Mouse (Mus musculus) heart, embryonic 13.5 days (tissue): ENCODE data around the gene Ndufaf3. TPM values are rescaled to one million over a fixed set of nuclear protein-coding genes. Genes with fewer than 3 reads are reported as not detected.

Source experiments
- ATAC-seq: fragments of 200-750 bp; cut with Nextera tagmentation; 2 replicates; pipeline ENCODE4 v1.8.0; 2017; ENCODE audit warnings: moderate TSS enrichment; ENCODE audit not compliant: insufficient number of reproducible peaks, low FRiP score, low TSS enrichment; ENCODE audit errors: extremely low read depth
- H3K27ac ChIP-seq: fragments of 300-500 bp; sonication (generic); replicated peaks from 2 replicates; pipeline ENCODE4 v1.5.1; 2015; ENCODE audit warnings: moderate library complexity, mild to moderate bottlenecking, inconsistent platforms
- H3K27me3 ChIP-seq: fragments of 300-500 bp; sonication (generic); replicated peaks from 2 replicates; pipeline ENCODE4 v1.6.1; 2015; ENCODE audit warnings: mild to moderate bottlenecking, inconsistent platforms
- H3K36me3 ChIP-seq: fragments of 300-500 bp; sonication (generic); 2 replicates; pipeline ENCODE4 v1.6.1; 2015; ENCODE audit warnings: mild to moderate bottlenecking, inconsistent platforms
- H3K4me1 ChIP-seq: fragments of 300-500 bp; sonication (generic); 2 replicates; pipeline ENCODE4 v1.6.1; 2015; ENCODE audit warnings: inconsistent platforms
- H3K4me2 ChIP-seq: fragments of 300-500 bp; sonication (generic); 2 replicates; pipeline ENCODE4 v1.6.1; 2015; ENCODE audit warnings: inconsistent platforms, mild to moderate bottlenecking, moderate library complexity
- H3K4me3 ChIP-seq: fragments of 300-500 bp; sonication (generic); 2 replicates; pipeline ENCODE4 v1.5.1; 2015; ENCODE audit warnings: moderate library complexity, mild to moderate bottlenecking, inconsistent platforms
- H3K9ac ChIP-seq: fragments of 300-500 bp; sonication (generic); 2 replicates; pipeline ENCODE4 v1.6.1; 2015; ENCODE audit warnings: inconsistent platforms, mild to moderate bottlenecking, moderate library complexity
- H3K9me3 ChIP-seq: fragments of 300-500 bp; sonication (generic); 2 replicates; pipeline ENCODE4 v1.6.1; 2016; ENCODE audit warnings: inconsistent platforms
- WGBS: fragments of 180-500 bp; shearing (Covaris S2); methylation state at CpG from one replicate; pipeline ENCODE4 v1.1.7; 2015; ENCODE audit warnings: mixed read lengths; 5-methylcytosine and 5-hydroxymethylcytosine counted together
- polyA plus RNA-seq: library from polyadenylated mRNA; unstranded; fragments of >200 nt; fragmentation: Nextera tagmentation; extraction: Ambion mirVana; gene quantifications from 2 replicates; pipeline ENCODE4 v1.2.1, GENCODE M21; 2015

Gene Ndufaf3
- polyA plus RNA-seq, 1 experiment from 2014 or later: 53.5 TPM

DNA sequence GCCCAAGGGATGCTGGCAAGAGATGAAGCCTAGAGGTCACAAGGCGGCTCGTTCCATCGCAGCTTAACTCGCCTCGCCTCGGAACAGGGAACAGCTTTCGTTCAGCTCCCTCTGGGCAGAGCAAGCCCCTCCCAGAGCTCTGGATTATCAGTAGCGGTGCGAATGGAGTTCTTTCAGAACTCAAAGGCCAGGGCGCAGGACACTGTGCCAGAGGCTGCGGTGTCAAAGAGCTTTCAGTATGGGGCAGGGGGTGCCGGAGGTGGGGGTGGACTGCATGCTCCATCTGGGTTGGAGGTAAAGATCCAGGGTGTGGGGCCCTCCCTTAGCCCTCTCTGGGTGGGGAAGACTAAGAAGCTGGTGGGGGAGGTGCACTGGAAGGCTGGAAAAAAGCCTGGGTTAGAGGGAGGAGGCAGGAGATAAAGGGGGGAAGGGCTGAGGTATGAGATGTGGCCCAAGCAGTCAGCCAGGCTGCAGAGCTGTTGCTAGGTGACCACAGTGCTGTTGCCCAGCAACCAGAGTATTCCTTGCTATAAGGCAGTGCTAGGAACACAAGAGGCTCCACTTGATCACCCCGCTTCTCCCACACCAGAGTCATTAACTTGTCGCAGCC lies 20.4 kb upstream of the Ndufaf3 start:
- 2% methylated on average over 14 of the region's 14 CpGs for WGBS
- H3K9me3 ChIP-seq: no peaks in the 10 kb centered on the region
- H3K4me2 ChIP-seq: peak overlapping the region; percentile 69
- H3K27ac ChIP-seq: peak overlapping the region; percentile 96
- peaks cover 51% of the 10 kb centered on the region for H3K4me1 ChIP-seq
- peak overlapping the region; percentile 72 for H3K9ac ChIP-seq
- ATAC-seq: peak; percentile 85
- H3K27me3 ChIP-seq: no peaks in the 10 kb centered on the region
- H3K4me3 ChIP-seq: peak overlapping the region; percentile 39
- peaks cover 6% of the 10 kb centered on the region for H3K36me3 ChIP-seq

DNA sequence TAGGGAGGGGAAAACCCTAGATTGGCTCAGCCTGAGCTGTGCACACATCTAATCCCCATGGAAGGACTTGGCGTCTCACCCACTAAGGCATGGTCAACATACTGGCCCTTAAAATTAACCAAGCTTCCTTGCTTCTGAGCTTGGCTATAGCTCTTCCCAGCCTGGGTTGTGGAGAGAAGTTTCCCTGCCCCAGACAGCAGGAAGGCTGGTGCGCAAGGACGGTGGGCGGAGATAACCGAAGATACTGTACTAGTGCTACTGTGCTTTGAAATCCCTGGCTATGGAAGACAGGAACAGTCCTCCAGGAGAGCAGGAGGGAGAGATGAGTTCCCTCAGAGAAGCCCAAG lies 12.1 kb upstream of the Ndufaf3 start:
- Histone ChIP-seq H3K9ac (peak overlapping the region; percentile 98), H3K27ac (peak overlapping the region; percentile 96), H3K4me2 (peak overlapping the region; percentile 78), H3K9me3 (no peaks in the 10 kb centered on the region), H3K4me1 (peaks cover 60% of the 10 kb centered on the region), H3K4me3 (peak overlapping the region; percentile 84), H3K36me3 (peaks cover 56% of the 10 kb centered on the region), H3K27me3 (no peaks in the 10 kb centered on the region)
- WGBS: 46% methylated on average over 5 of the region's 5 CpGs
- ATAC-seq: no peak

DNA sequence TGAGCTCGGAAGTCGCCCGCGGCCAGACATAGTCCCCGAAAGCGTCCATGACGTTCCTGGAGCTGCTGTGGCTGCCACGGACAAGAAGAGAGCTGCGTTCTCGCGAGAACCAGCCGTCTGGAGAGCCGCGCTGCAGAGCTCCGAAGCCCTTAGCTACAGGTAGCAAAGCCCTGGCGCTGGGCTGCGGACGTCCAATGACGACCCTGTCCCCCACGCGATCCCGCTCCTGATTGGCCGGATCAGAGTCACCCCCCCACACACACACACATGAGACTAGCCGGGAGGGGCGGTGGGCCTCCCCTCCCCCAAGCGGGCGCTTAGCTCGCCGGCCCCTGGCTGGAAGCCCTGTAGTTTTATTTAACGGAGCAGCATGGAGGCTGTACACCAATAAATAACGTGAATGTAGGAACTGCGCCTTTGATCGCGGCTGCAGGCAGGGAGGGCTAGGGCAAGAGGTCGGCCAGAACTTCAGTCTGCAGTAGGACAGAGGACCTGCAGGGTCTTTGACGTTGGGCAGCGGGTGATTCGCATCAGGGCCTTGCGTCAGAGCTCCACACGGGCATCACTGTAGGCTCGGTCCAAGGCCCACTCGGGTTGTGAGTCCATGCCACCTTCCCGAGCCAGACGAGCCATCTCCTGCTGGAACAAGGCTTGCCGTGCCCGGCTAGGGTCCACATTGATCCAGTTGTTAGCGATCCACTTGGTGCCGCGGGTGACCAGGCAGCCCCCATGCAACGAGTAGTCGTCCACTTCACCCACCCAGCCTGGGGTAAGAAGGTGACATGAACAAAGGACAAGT lies 11.5 kb upstream of the Ndufaf3 start, which contains the start of gene Wdr6:
TSS of gene Wdr6 (minus strand) at position 195 of the 799 bp plus-strand sequence.
- WGBS: 5% methylated on average over 51 of the region's 51 CpGs
- H3K4me1 ChIP-seq: peaks cover 63% of the 10 kb centered on the region
- peak within 1 kb of the TSS; percentile 98 for H3K9ac ChIP-seq
- no peaks in the 10 kb centered on the region for H3K27me3 ChIP-seq
- peak within 1 kb of the TSS; percentile 96 for H3K27ac ChIP-seq
- no peaks in the 10 kb centered on the region for H3K9me3 ChIP-seq
- peaks cover 62% of the 10 kb centered on the region for H3K36me3 ChIP-seq
- peak; percentile 92 for ATAC-seq
- peak within 1 kb of the TSS; percentile 84 for H3K4me3 ChIP-seq
- peak within 1 kb of the TSS; percentile 78 for H3K4me2 ChIP-seq

DNA sequence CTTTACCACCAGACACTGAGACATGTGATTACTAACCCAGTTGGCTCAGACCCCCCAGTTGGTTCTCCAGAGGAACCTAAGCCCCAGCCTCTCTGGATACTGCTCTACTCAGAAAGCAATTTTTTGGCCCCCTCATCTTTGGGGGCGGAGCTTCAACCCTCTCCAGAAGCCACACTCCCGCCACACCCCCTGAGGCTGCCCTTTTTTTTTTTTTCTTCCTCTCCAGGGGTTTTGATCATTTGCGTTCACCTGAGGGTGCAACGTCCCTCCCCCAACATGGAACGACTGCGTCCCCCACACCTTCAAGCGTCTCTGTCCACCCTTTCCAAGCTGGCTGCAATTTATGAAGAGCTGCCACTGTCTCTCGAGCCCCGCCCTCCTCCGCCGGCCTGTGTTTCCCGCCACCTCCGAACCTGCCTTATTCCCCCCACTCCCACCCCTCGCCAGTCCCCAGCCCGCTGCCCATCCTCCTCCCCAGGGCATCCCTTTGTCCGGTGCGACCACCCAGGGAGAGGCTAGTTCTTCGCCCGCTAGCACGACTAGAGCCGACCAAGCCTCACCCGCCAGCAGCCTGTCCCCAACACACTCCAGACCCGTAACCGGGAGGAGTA lies 10.8 kb upstream of the Ndufaf3 start:
- no peaks in the 10 kb centered on the region for H3K9me3 ChIP-seq
- H3K36me3 ChIP-seq: peaks cover 69% of the 10 kb centered on the region
- H3K27ac ChIP-seq: peak overlapping the region; percentile 96
- H3K4me1 ChIP-seq: peaks cover 59% of the 10 kb centered on the region
- ATAC-seq: no peak
- H3K4me3 ChIP-seq: peak overlapping the region; percentile 84
- no peaks in the 10 kb centered on the region for H3K27me3 ChIP-seq
- peak overlapping the region; percentile 98 for H3K9ac ChIP-seq
- under 1% methylated on average over 24 of the region's 24 CpGs for WGBS
- H3K4me2 ChIP-seq: peak overlapping the region; percentile 78

DNA sequence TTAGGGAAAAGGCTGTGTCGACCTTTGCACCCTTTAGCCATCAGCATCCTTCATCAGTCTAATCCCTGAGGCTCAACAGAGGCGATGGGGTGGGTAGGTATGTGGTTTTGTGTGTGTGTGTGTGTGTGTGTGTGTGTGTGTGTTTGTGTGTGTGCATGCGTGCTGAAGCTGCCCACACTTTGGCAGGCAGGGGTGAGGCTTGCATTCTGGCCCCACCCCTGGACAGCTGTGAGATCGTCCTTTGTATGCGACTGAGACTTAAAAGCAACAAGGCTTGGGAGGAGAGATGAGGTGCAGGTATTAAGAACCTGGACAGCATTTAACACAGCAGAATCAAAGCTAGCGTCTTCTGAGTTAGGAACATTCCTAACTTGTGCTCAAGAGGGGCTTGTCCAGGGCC lies 9.8 kb upstream of the Ndufaf3 start:
- Histone ChIP-seq H3K36me3 (peaks cover 69% of the 10 kb centered on the region), H3K4me2 (peak overlapping the region; percentile 78), H3K4me1 (peaks cover 56% of the 10 kb centered on the region), H3K9ac (peak overlapping the region; percentile 98), H3K4me3 (peak overlapping the region; percentile 84), H3K27ac (no peak overlapping the region), H3K27me3 (no peaks in the 10 kb centered on the region), H3K9me3 (no peaks in the 10 kb centered on the region)
- ATAC-seq: no peak
- WGBS: 56% methylated on average over 6 of the region's 6 CpGs

DNA sequence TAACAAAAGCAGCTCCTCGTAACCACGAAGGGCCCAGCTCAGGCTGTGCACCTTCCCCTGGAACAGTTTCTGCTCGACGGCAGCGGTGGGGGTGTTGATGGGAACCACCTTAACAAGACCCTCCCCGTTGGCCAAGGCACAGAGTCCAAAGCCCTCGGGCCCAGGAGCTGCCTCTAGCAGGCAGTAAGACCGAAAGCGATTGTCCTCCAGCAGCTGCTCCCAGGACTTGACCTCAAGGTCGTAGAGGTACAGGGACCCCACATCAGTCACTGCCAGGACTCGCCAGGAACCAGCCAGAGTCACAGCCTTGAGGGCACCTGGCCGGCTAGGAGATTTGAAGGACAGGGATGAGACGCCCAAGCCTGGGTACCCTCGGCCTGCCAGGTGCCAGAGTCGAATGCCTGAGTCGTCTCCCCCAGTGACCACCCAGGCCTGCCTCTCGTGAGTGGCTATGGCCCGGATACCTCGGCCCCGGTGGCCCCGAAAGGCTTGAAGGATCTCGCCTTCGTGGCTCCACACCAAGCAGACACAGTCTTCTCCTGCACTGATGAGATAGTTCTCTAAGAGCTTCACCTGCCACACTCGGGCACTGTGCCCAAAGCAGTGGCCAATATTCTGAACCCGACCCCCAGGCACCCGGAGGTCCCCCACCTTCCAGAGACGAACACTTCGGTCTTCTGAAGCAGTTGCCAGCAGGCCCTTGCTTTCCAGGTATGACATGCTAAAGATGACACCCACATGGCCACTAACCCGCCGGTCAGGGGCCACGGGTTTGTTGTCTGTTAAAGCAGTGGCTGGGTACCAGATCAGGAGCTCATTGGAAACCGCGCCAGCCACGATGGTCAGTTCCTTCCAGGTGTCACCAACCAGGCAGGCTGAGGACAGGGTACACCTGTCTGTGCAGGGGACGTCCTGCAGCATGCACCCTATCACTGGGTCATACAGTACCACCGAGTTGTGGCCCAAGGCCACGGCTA lies 8.4 kb upstream of the Ndufaf3 start:
- peaks cover 69% of the 10 kb centered on the region for H3K36me3 ChIP-seq
- ATAC-seq: no peak
- no peak overlapping the region for H3K27ac ChIP-seq
- H3K9me3 ChIP-seq: no peaks in the 10 kb centered on the region
- peaks cover 60% of the 10 kb centered on the region for H3K4me1 ChIP-seq
- H3K4me2 ChIP-seq: no peak overlapping the region
- no peaks in the 10 kb centered on the region for H3K27me3 ChIP-seq
- H3K4me3 ChIP-seq: no peak overlapping the region
- 82% methylated on average over 37 of the region's 37 CpGs for WGBS
- H3K9ac ChIP-seq: 0 out of 2 replicates have a peak overlapping the region, but pooled peaks have one; percentile 30

DNA sequence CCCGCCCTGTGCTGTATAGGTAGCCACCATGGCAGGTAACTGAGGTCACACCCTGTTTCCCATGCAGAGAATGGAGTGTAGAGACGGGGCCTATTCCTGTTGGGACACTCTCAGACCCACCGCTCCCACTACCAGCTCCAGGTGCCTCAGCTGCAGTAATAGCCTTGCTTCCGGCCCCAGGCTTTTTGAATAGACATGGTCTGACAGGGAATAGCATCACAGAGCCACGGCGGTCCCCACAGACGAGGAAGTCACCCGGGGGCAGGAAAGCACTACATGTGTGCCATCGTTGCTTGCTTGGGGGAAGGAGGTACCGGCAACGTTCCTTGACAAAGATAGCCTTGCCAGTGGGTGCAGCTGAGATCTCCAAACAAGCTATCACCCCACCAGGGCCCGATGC lies 7.7 kb upstream of the Ndufaf3 start:
- no peak overlapping the region for H3K4me3 ChIP-seq
- H3K27ac ChIP-seq: no peak overlapping the region
- H3K36me3 ChIP-seq: peaks cover 63% of the 10 kb centered on the region
- no peaks in the 10 kb centered on the region for H3K27me3 ChIP-seq
- H3K9ac ChIP-seq: 0 out of 2 replicates have a peak overlapping the region, but pooled peaks have one; percentile 30
- H3K9me3 ChIP-seq: no peaks in the 10 kb centered on the region
- H3K4me2 ChIP-seq: no peak overlapping the region
- peaks cover 66% of the 10 kb centered on the region for H3K4me1 ChIP-seq
- 85% methylated on average over 12 of the region's 12 CpGs for WGBS
- ATAC-seq: no peak

DNA sequence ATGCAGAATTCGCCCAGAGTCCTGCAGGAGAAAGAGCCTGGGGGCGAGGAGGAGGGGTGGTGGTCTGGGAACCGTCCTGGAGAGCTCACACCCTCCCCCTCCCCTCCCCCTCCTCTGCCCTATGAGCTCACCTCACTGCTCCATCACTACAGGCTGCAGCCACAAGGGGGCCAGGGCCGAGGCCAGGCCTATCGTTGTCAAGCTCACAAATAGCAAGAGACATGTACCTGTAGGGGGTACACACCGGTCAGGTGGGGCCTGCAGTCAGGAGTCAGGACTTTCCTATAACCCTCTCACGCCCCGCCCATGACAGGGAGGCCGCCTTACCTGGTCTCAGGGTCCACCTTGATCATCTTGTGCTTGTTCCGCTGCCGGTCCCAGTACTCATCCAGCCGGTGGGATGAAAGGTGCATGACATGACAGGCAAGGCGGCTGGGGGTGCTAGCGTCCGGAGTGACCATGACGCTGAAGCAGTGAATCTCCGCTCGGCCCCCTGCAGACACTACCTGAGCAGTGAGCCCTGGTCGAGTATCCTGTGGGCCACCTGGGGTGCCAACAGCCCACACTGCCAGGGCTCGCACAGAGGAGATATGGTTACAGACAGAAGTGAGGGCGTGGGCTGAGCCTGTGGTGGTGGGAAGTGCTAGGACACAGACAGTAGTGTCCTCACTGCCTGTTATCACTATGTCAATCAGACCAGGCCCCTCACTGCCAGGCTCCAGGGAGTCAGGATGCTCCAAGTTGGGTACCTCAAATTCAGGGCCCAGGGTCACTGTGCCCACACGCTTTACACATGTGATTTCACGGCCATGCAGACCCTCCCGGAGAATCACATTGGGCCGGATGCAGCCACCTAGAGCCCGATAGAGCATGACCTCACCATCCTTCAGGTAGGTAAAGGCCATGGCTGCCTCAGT lies 6.8 kb upstream of the Ndufaf3 start:
- no peak overlapping the region for H3K27ac ChIP-seq
- 0 out of 2 replicates have a peak overlapping the region, but pooled peaks have one; percentile 3 for H3K9ac ChIP-seq
- H3K4me3 ChIP-seq: no peak overlapping the region
- no peak for ATAC-seq
- no peak overlapping the region for H3K4me2 ChIP-seq
- no peaks in the 10 kb centered on the region for H3K9me3 ChIP-seq
- 52% methylated on average over 26 of the region's 26 CpGs for WGBS
- H3K27me3 ChIP-seq: no peaks in the 10 kb centered on the region
- peaks cover 63% of the 10 kb centered on the region for H3K4me1 ChIP-seq
- H3K36me3 ChIP-seq: peaks cover 63% of the 10 kb centered on the region

DNA sequence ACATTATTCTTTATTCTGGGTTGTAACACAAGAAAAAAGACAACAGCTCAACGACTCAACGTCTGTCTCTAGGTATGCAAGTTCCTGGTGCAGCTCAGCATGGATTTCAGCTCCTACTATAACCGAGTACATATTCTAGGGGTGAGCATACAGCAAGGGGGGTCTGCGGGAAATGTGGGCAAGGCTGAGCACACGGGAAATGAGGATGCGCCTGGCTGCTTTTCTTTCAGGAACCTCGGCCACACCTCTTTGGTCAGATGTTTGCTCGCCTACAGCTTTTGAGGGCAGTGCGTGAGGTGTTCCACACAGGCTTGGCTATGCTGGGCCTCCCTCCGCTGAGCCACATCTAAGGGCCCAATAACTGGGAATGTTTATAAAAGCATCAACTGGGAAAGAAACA lies 5.1 kb upstream of the Ndufaf3 start:
- Histone ChIP-seq H3K4me1 (peaks cover 69% of the 10 kb centered on the region), H3K4me3 (no peak overlapping the region), H3K9me3 (no peaks in the 10 kb centered on the region), H3K27me3 (no peaks in the 10 kb centered on the region), H3K4me2 (no peak overlapping the region), H3K27ac (no peak overlapping the region), H3K36me3 (peaks cover 63% of the 10 kb centered on the region), H3K9ac (no peak overlapping the region)
- ATAC-seq: no peak
- 87% methylated on average over 10 of the region's 10 CpGs for WGBS

DNA sequence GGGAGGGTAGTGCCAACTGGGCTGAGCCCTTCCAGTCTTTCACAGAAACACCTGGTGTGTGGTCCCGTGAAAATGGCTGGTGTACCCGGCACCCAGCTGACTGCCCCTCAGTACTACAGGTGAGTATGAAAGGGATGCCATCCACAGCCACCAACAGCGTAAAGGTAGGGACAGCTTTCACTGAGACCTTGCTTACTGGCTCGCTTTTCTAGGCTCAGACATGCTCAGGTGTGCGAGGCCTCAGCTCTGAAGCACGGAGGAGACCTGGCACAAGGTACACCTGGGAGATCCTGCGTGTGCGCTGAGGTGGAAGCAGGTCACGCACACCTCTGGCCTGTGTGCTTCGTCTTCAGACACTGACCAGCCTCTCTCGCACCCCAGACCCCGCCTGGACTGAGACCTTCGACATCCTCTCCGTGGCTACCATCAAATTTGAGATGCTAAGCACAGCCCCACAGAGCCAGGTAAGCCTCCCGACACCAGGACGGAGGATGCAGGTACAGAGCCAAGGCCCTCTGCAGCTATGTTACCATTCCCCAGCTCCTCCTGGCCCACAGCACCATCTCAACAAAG lies 4.3 kb upstream of the Ndufaf3 start:
- peaks cover 58% of the 10 kb centered on the region for H3K36me3 ChIP-seq
- no peak overlapping the region for H3K4me3 ChIP-seq
- WGBS: 93% methylated on average over 16 of the region's 16 CpGs
- no peak overlapping the region for H3K9ac ChIP-seq
- no peak for ATAC-seq
- no peaks in the 10 kb centered on the region for H3K9me3 ChIP-seq
- H3K27me3 ChIP-seq: no peaks in the 10 kb centered on the region
- no peak overlapping the region for H3K4me2 ChIP-seq
- H3K4me1 ChIP-seq: peaks cover 61% of the 10 kb centered on the region
- no peak overlapping the region for H3K27ac ChIP-seq
